Mouse (Mus musculus): ENCODE measurements around the gene Ppp2r5a.

DNA sequence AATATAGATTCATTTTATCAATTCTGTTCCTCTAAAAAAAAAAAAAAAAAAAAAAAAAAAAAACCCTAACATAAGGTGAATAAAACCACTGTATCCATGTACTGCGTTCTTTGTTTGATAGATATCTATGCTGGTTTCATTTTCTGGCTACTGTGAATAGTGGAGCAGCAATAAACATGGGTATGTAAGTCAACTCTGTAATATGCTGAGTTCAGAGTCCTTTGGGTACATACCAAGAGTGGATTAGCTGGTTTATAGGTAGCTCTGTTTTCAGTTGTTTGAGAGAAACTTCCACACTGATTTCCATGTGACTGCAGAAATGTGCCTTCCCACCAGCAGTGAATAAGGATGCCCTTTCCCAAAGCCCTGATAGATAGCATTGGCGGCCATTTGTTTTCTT, 25.0 kb downstream of the Ppp2r5a start:
- TF ChIP-seq CTCF (IDR thresholded peaks at IDR 0.05; ENCODE audit: borderline replicate concordance, insufficient read depth, low read depth, low read length) (no peak), POLR2A (IDR thresholded peaks at IDR 0.05; ENCODE audit: borderline replicate concordance, insufficient read depth, low read length) (no peak)
